Mouse (Mus musculus) ES-E14 (cell line): ENCODE data around the gene Hk3. TPM values are rescaled to one million over a fixed set of nuclear protein-coding genes. Genes with fewer than 3 reads are reported as not detected.

ENCODE experiments used
- DNase-seq: peaks from one replicate; pipeline ENCODE4 v3.0.0-alpha.2; 2013; ENCODE audit warnings: low read depth, low spot score
- H3K27ac ChIP-seq: 2 replicates; pipeline ENCODE4 v1.5.1; 2012; ENCODE audit warnings: low read depth, mild to moderate bottlenecking, low read length, moderate library complexity, mixed read lengths; ENCODE audit not compliant: poor library complexity, insufficient read depth, severe bottlenecking
- H3K36me3 ChIP-seq: 2 replicates; pipeline ENCODE4 v1.6.1; 2012; ENCODE audit warnings: mild to moderate bottlenecking, low read length, moderate library complexity, mixed read lengths; ENCODE audit not compliant: control insufficient read depth, poor library complexity, insufficient read depth, severe bottlenecking
- H3K4me1 ChIP-seq, 2 experiments: fragments of 150-350 bp in 1 of 2; sonication (generic) in 1 of 2; 2 replicates each; pipeline ENCODE4 v1.6.1; 2012; ENCODE audit warnings: low read length in 2 of 2, mild to moderate bottlenecking in 1 of 2, mixed read lengths in 1 of 2; ENCODE audit not compliant: control insufficient read depth in 2 of 2, insufficient read depth in 2 of 2, poor library complexity in 1 of 2
- H3K4me3 ChIP-seq, 2 experiments: fragments of 150-350 bp in 1 of 2; sonication (generic) in 1 of 2; 2 replicates each; pipeline ENCODE4 v1.5.1; 2012; ENCODE audit warnings: low read length in 2 of 2, low read depth in 1 of 2, mild to moderate bottlenecking in 1 of 2, mixed read lengths in 1 of 2; ENCODE audit not compliant: insufficient read depth in 1 of 2, poor library complexity in 1 of 2, severe bottlenecking in 1 of 2
- H3K9ac ChIP-seq: 2 replicates; pipeline ENCODE4 v1.6.1; 2012; ENCODE audit warnings: low read depth, mild to moderate bottlenecking, low read length, mixed read lengths; ENCODE audit not compliant: poor library complexity, insufficient read depth, severe bottlenecking
- H3K9me3 ChIP-seq: fragments of 150-350 bp; sonication (generic); 2 replicates; pipeline ENCODE4 v1.6.1; 2012; ENCODE audit warnings: low read depth, mild to moderate bottlenecking, low read length; ENCODE audit not compliant: control insufficient read depth, insufficient read depth
- CHD2 ChIP-seq: IDR thresholded peaks from 2 replicates; pipeline ENCODE4 v1.6.1; 2014; ENCODE audit warnings: mild to moderate bottlenecking, low read depth, low read length, inconsistent platforms
- HCFC1 ChIP-seq: IDR thresholded peaks from 2 replicates; pipeline ENCODE4 v1.6.1; 2012; ENCODE audit warnings: low read length, inconsistent platforms, borderline replicate concordance; ENCODE audit not compliant: insufficient read depth
- MAFK ChIP-seq: IDR thresholded peaks from 2 replicates; pipeline ENCODE4 v1.6.1; 2014; ENCODE audit warnings: mild to moderate bottlenecking, low read depth, low read length, inconsistent platforms; ENCODE audit not compliant: insufficient read depth
- ZC3H11A ChIP-seq: IDR thresholded peaks from 2 replicates; pipeline ENCODE4 v1.6.1; 2012; ENCODE audit warnings: low read depth, mild to moderate bottlenecking, inconsistent platforms, low read length, borderline replicate concordance
- ZNF384 ChIP-seq: IDR thresholded peaks from 2 replicates; pipeline ENCODE4 v1.6.1; 2012; ENCODE audit warnings: low read depth, low read length, inconsistent platforms
- in situ Hi-C, 2 experiments: fragments of 600-800 bp; cut with MboI; formaldehyde crosslinking; loops; one replicate each; pipeline ENCODE4 v1.15.1; 2025; ENCODE audit warnings: low sequenced_read_pairs in 2 of 2, inconsistent platforms in 1 of 2; ENCODE audit not compliant: unreplicated experiment in 2 of 2
- total RNA-seq: library from RNA; depleted of rRNA; stranded (reverse); fragments of 300-350 nt; gene quantifications from 2 replicates; pipeline ENCODE4 v1.2.3, GENCODE M21; 2012

The Hk3 gene
- total RNA-seq, 1 experiment, result 0.04 TPM

DNA sequence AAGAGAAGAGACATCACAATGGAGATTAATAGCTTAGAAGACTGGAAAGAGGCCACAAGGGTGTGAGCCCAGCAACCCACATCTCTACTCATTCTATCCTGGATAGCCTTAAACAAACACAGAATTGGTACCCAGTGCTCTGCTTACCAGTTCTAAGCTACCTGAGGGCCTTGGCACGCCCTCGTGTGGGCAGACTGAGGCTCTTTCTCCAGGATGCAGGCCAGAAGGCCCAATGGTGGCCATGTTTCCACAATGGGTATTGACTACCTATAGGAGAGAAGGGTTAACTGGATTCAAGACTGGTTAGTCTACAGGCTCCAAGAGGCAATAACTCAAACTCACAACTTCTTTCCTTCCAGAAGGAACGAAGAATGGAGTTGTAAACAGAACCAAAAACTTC is 2.0 kb downstream of the Hk3 start:
- Histone ChIP-seq H3K4me3 (no peak overlapping the region), H3K4me1 (peaks cover 2 to 11% of the 10 kb centered on the region in 2 experiments; a peak in 2 of 4 replicates), H3K9ac (no peak overlapping the region), H3K36me3 (no peaks in the 10 kb centered on the region), H3K27ac (no peak overlapping the region), H3K9me3 (no peaks in the 10 kb centered on the region)
- no peak for TF ChIP-seq HCFC1
- no peak for TF ChIP-seq ZNF384
- no peak for TF ChIP-seq ZC3H11A
- no peak for TF ChIP-seq CHD2
- TF ChIP-seq MAFK, result no peak
- in situ Hi-C loops, result no loop called here
- no peak for DNase-seq

DNA sequence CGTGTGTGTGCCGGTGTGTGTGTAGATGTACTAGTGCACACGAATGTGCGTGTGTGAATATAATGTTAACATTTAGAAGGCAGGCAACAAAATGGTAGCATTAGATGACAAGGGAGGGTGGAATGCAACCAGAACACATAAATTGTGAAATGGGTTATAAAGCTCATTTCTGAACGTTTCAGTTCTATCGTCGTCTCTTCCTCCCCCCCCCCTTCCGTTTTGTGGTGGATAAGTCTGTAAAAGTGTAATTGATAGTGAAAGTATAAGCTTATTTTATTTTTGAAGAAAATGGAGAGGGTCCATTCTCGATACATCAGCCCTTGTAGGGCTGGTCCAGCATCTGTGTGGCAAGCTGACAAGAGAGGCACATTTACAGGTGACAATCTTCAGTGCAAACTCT is 2.5 kb downstream of the Hk3 start:
- peaks cover 2 to 11% of the 10 kb centered on the region in 2 experiments; a peak in 2 of 4 replicates for H3K4me1 ChIP-seq
- H3K36me3 ChIP-seq, result no peaks in the 10 kb centered on the region
- no peak for DNase-seq
- no peak overlapping the region for H3K27ac ChIP-seq
- H3K9ac ChIP-seq, result no peak overlapping the region
- TF ChIP-seq ZNF384, result no peak
- no peak for TF ChIP-seq ZC3H11A
- no peak for TF ChIP-seq MAFK
- no peak for TF ChIP-seq HCFC1
- TF ChIP-seq CHD2, result no peak
- H3K9me3 ChIP-seq, result no peaks in the 10 kb centered on the region
- in situ Hi-C loops, result no loop called here
- no peak overlapping the region for H3K4me3 ChIP-seq

DNA sequence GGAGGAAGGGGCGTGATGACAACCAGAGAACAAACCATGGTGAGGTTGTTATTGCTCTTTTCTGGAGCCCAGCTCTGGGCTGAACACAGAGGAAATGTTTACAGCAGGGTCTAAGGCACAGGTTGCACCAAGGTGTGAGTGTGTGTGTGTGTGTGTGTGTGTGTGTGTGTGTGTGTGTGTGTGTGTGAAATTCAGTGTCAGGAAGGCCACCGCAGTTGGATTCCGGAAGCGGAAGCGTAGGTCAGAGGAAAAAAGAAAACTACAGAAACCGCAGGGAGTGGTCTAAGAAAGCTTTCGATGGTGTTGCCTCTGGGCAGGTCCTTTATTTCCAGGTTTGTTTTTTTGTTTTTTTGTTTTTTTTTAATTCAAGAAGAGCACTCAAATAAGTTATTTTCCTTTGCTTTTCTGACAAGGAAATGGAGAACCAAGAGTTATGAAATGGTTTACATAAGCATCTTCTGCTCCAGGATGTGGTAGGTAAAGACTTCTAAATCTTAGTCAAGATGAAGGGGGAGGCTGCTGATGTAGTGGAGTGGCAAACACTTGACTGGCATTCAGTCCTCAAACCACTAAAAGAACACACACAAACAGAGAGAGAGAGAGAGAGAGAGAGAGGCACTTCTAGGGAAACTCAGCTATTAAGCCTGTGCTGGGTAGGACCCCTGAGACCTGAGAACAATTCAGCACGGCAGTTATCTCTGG is 3.1 kb downstream of the Hk3 start:
- TF ChIP-seq ZC3H11A (no peak), HCFC1 (no peak), MAFK (no peak), CHD2 (no peak), ZNF384 (no peak)
- no peak overlapping the region for H3K9ac ChIP-seq

DNA sequence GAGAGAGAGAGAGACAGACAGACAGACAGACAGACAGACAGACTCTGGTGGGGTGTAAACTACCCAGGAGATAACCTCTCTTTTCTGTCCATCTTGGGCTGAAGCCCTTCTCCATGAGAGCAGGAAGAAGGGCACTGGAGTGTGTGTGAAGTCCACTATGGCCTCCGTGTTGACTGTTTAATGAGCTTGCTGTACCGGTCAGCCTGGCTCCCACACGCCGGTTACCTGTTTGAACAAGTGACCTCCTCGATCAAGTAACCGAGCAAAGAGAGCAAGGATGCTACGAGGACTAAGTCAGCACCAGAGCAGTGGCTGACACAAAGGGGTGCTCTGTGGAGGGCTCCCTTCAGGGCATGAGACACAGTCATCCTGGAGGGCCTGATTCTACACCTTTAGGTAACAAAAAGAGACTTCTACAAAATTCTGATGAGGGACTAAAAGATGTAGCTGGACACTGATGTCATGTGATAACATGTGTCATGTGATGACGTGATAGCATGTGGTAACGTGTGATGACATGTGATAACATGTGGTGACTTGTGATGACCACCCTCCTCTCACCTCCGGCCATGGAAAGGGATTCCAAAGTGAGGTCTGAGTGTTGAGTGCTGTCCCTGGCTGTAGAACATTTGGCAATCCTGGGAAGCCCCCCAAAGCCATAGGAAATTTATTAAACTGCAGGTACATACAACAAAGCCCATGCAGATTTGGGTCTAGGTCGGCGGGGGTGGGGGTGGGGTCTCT is 3.9 kb downstream of the Hk3 start:
- H3K4me3 ChIP-seq, result no peak overlapping the region
- no peak overlapping the region for H3K27ac ChIP-seq
- no peak for DNase-seq
- in situ Hi-C loops, result no loop called here
- H3K9ac ChIP-seq, result no peak overlapping the region
- no peaks in the 10 kb centered on the region for H3K36me3 ChIP-seq
- no peaks in the 10 kb centered on the region for H3K9me3 ChIP-seq
- no peak for TF ChIP-seq HCFC1
- no peak for TF ChIP-seq ZNF384
- TF ChIP-seq MAFK, result no peak
- no peak for TF ChIP-seq ZC3H11A
- TF ChIP-seq CHD2, result no peak
- H3K4me1 ChIP-seq, result peaks cover 0 to 10% of the 10 kb centered on the region in 2 experiments; a peak in 1 of 4 replicates

More for the DNA sequence above, 3.1 kb downstream of the Hk3 start:
- no peaks in the 10 kb centered on the region for H3K9me3 ChIP-seq
- no peaks in the 10 kb centered on the region for H3K36me3 ChIP-seq
- H3K4me1 ChIP-seq, result peaks cover 2 to 14% of the 10 kb centered on the region in 2 experiments; a peak in 2 of 4 replicates
- no peak for DNase-seq
- no peak overlapping the region for H3K4me3 ChIP-seq
- H3K27ac ChIP-seq, result no peak overlapping the region
- in situ Hi-C loops, result no loop called here
